Mouse (Mus musculus) lung, postnatal 0 days (tissue): ENCODE results near the gene 4930524N10Rik.

ENCODE experiments used
- CTCF ChIP-seq: IDR thresholded peaks from 2 replicates; pipeline ENCODE4 v1.5.1; 2016; ENCODE audit warnings: antibody characterized with exemption, mild to moderate bottlenecking
- EP300 ChIP-seq: IDR thresholded peaks from 2 replicates; pipeline ENCODE4 v1.6.1; 2016; ENCODE audit warnings: antibody characterized with exemption, mild to moderate bottlenecking, control low read depth

- TF ChIP-seq CTCF (no peak), EP300 (no peak)
Measured at GRCm38 (mm10) chrX:154347933-154348332, 4.7 kb upstream of the 4930524N10Rik start.
